Mouse (Mus musculus): ENCODE measurements around the gene Lrrc32.

The Lrrc32 gene

GRCm38 (mm10) chr7:98488398-98489130 lies 519 bp upstream of the Lrrc32 start:
- no peak for DNase-seq (ENCODE audit: low spot score)

- DNase-seq (ENCODE audit: low spot score) = peak; percentile 80
Observed at GRCm38 (mm10) chr7:98489623-98490084, 571 bp downstream of the Lrrc32 start.

- DNase-seq (ENCODE audit: low spot score) = no peak
Observed at GRCm38 (mm10) chr7:98490328-98490727, 1.2 kb downstream of the Lrrc32 start.

- DNase-seq (ENCODE audit: low spot score) = no peak
Observed at GRCm38 (mm10) chr7:98490911-98491310, 1.8 kb downstream of the Lrrc32 start.

GRCm38 (mm10) chr7:98491451-98492200 lies 2.5 kb downstream of the Lrrc32 start:
- no peak for DNase-seq (ENCODE audit: low spot score)

GRCm38 (mm10) chr7:98492331-98492730 lies 3.2 kb downstream of the Lrrc32 start:
- no peak for DNase-seq (ENCODE audit: low spot score)

- no peak for DNase-seq (ENCODE audit: low spot score)
Observed at GRCm38 (mm10) chr7:98493307-98493706, 4.2 kb downstream of the Lrrc32 start.

- no peak for DNase-seq (ENCODE audit: low spot score)
Observed at GRCm38 (mm10) chr7:98493901-98494480, 4.9 kb downstream of the Lrrc32 start.

GRCm38 (mm10) chr7:98495591-98495990 lies 6.5 kb downstream of the Lrrc32 start:
- DNase-seq (ENCODE audit: low spot score) = no peak

- no peak for DNase-seq (ENCODE audit: low spot score)
Observed at GRCm38 (mm10) chr7:98497451-98497850, 8.4 kb downstream of the Lrrc32 start.

- no peak for DNase-seq (ENCODE audit: low spot score)
Observed at GRCm38 (mm10) chr7:98498101-98498500, 9.0 kb downstream of the Lrrc32 start.

GRCm38 (mm10) chr7:98498656-98499560 lies 9.8 kb downstream of the Lrrc32 start:
- no peak for DNase-seq (ENCODE audit: low spot score)

GRCm38 (mm10) chr7:98499561-98500292 lies 10.6 kb downstream of the Lrrc32 start:
- no peak for DNase-seq (ENCODE audit: low spot score)

- DNase-seq (ENCODE audit: low spot score) = peak; percentile 39
Observed at GRCm38 (mm10) chr7:98500470-98500869, 11.4 kb downstream of the Lrrc32 start.

- DNase-seq (ENCODE audit: low spot score) = no peak
Observed at GRCm38 (mm10) chr7:98501078-98501477, 12.0 kb downstream of the Lrrc32 start.

GRCm38 (mm10) chr7:98502921-98503320 lies 13.8 kb downstream of the Lrrc32 start:
- no peak for DNase-seq (ENCODE audit: low spot score)

- DNase-seq (ENCODE audit: low spot score) = no peak
Observed at GRCm38 (mm10) chr7:98503951-98504647, 15.0 kb downstream of the Lrrc32 start.

- DNase-seq (ENCODE audit: low spot score) = no peak
Observed at GRCm38 (mm10) chr7:98504726-98505314, 15.7 kb downstream of the Lrrc32 start.

GRCm38 (mm10) chr7:98505664-98506063 lies 16.6 kb downstream of the Lrrc32 start:
- DNase-seq (ENCODE audit: low spot score) = no peak
